Mouse (Mus musculus): ENCODE results near the gene Mrpl37. TPM values are rescaled to one million over a fixed set of nuclear protein-coding genes. Genes with fewer than 3 reads are reported as not detected.

Gene Mrpl37
- polyA plus RNA-seq (2014; fragmentation: Illumina TruSeq; extraction: RNeasy Lipid Tissue Mini Kit (QIAGEN cat#74804); ENCODE audit: insufficient read depth, low read depth, low replicate concordance) = 35.0 TPM

GRCm38 (mm10) chr4:107066252-107067124 lies at the start of gene Mrpl37, which contains the start of gene Cyb5rl:
Mrpl37 (minus strand) TSS chr4:107066868.
Cyb5rl (plus strand) TSS chr4:107066988.

GRCm38 (mm10) chr4:107096841-107097373 lies 30.2 kb upstream of the Mrpl37 start, which contains the start of gene Cdcp2:
Cdcp2 (plus strand) TSS chr4:107096891.

Other genes with a start within 250 kb of the Mrpl37 start
- 19.8 TPM for gene Ssbp3, start 156.2 kb downstream of the Mrpl37 start, polyA plus RNA-seq (2014; fragmentation: Illumina TruSeq; extraction: RNeasy Lipid Tissue Mini Kit (QIAGEN cat#74804); ENCODE audit: insufficient read depth, low read depth, low replicate concordance)
- 7.2 TPM for gene Cyb5rl, start 120 bp upstream of the Mrpl37 start, polyA plus RNA-seq (2014; fragmentation: Illumina TruSeq; extraction: RNeasy Lipid Tissue Mini Kit (QIAGEN cat#74804); ENCODE audit: insufficient read depth, low read depth, low replicate concordance)
- not detected for gene Cdcp2, start 30.0 kb upstream of the Mrpl37 start, polyA plus RNA-seq (2014; fragmentation: Illumina TruSeq; extraction: RNeasy Lipid Tissue Mini Kit (QIAGEN cat#74804); ENCODE audit: insufficient read depth, low read depth, low replicate concordance)
- gene Tmem59, start 111.5 kb upstream of the Mrpl37 start, polyA plus RNA-seq (2014; fragmentation: Illumina TruSeq; extraction: RNeasy Lipid Tissue Mini Kit (QIAGEN cat#74804); ENCODE audit: insufficient read depth, low read depth, low replicate concordance) = 358 TPM
- gene Tceanc2, start 112.2 kb upstream of the Mrpl37 start, polyA plus RNA-seq (2014; fragmentation: Illumina TruSeq; extraction: RNeasy Lipid Tissue Mini Kit (QIAGEN cat#74804); ENCODE audit: insufficient read depth, low read depth, low replicate concordance) = 11.5 TPM
- gene Ldlrad1, start 142.3 kb upstream of the Mrpl37 start, polyA plus RNA-seq (2014; fragmentation: Illumina TruSeq; extraction: RNeasy Lipid Tissue Mini Kit (QIAGEN cat#74804); ENCODE audit: insufficient read depth, low read depth, low replicate concordance) = 10.0 TPM
- 17.8 TPM for gene Lrrc42, start 186.7 kb upstream of the Mrpl37 start, polyA plus RNA-seq (2014; fragmentation: Illumina TruSeq; extraction: RNeasy Lipid Tissue Mini Kit (QIAGEN cat#74804); ENCODE audit: insufficient read depth, low read depth, low replicate concordance)
- 35.7 TPM for gene Hspb11, start 186.7 kb upstream of the Mrpl37 start, polyA plus RNA-seq (2014; fragmentation: Illumina TruSeq; extraction: RNeasy Lipid Tissue Mini Kit (QIAGEN cat#74804); ENCODE audit: insufficient read depth, low read depth, low replicate concordance)
- gene Dio1, start 240.3 kb upstream of the Mrpl37 start, polyA plus RNA-seq (2014; fragmentation: Illumina TruSeq; extraction: RNeasy Lipid Tissue Mini Kit (QIAGEN cat#74804); ENCODE audit: insufficient read depth, low read depth, low replicate concordance) = 0.45 TPM
- 49.5 TPM for gene Yipf1, start 247.5 kb upstream of the Mrpl37 start, polyA plus RNA-seq (2014; fragmentation: Illumina TruSeq; extraction: RNeasy Lipid Tissue Mini Kit (QIAGEN cat#74804); ENCODE audit: insufficient read depth, low read depth, low replicate concordance)

Measured in lung, adult 10 weeks (tissue).